Mouse (Mus musculus) ES-E14 (cell line): Measurements from ENCODE around the gene Lgals2.

Experiments used
- CHD2 ChIP-seq: IDR thresholded peaks from 2 replicates; pipeline ENCODE4 v1.6.1; 2014; ENCODE audit warnings: mild to moderate bottlenecking, low read depth, low read length, inconsistent platforms
- HCFC1 ChIP-seq: IDR thresholded peaks from 2 replicates; pipeline ENCODE4 v1.6.1; 2012; ENCODE audit warnings: low read length, inconsistent platforms, borderline replicate concordance; ENCODE audit not compliant: insufficient read depth
- MAFK ChIP-seq: IDR thresholded peaks from 2 replicates; pipeline ENCODE4 v1.6.1; 2014; ENCODE audit warnings: mild to moderate bottlenecking, low read depth, low read length, inconsistent platforms; ENCODE audit not compliant: insufficient read depth
- ZNF384 ChIP-seq: IDR thresholded peaks from 2 replicates; pipeline ENCODE4 v1.6.1; 2012; ENCODE audit warnings: low read depth, low read length, inconsistent platforms

GRCm38 (mm10) chr15:78845867-78846266 is 9.5 kb downstream of the Lgals2 start:
- TF ChIP-seq HCFC1 (no peak), ZNF384 (no peak), MAFK (no peak), CHD2 (no peak)
